Mouse (Mus musculus) brain, adult 2 months (tissue): ENCODE data around the gene Tfdp2.
"Not testable (repeated sequence)": the region's sequence is repeated elsewhere in the genome, so short reads cannot be mapped to it uniquely, and the experiment has no call there.

Source experiments
- DNase-seq: peaks from one replicate; pipeline ENCODE4 v3.0.0; 2011; ENCODE audit warnings: low read depth, low spot score

Tfdp2 gene

GRCm38 (mm10) chr9:96195885-96196622, at the start of gene Tfdp2:
Gene Tfdp2 (plus strand): TSS chr9:96196275.
- peak; percentile 97 for DNase-seq

- no peak for DNase-seq
These were observed 43.3 kb upstream of the Tfdp2 start for GRCm38 (mm10) chr9:96152801-96153200.

- DNase-seq, result no peak
These were observed 37.6 kb upstream of the Tfdp2 start for GRCm38 (mm10) chr9:96158431-96158830.

GRCm38 (mm10) chr9:96159047-96159446, 37.0 kb upstream of the Tfdp2 start:
- no peak for DNase-seq

- no peak for DNase-seq
These were observed 35.3 kb upstream of the Tfdp2 start for GRCm38 (mm10) chr9:96160767-96161166.

- DNase-seq, result no peak
These were observed 33.7 kb upstream of the Tfdp2 start for GRCm38 (mm10) chr9:96162421-96162820.

- DNase-seq, result no peak
These were observed 32.6 kb upstream of the Tfdp2 start for GRCm38 (mm10) chr9:96163443-96163842.

- not testable (repeated sequence) for DNase-seq
These were observed 32.1 kb upstream of the Tfdp2 start for GRCm38 (mm10) chr9:96163983-96164382.

GRCm38 (mm10) chr9:96167168-96167585, 28.9 kb upstream of the Tfdp2 start:
- peak; percentile 53 for DNase-seq

GRCm38 (mm10) chr9:96170600-96170999, 25.5 kb upstream of the Tfdp2 start:
- no peak for DNase-seq

GRCm38 (mm10) chr9:96184909-96185308, 11.2 kb upstream of the Tfdp2 start:
- no peak for DNase-seq

- DNase-seq, result no peak
These were observed 9.4 kb upstream of the Tfdp2 start for GRCm38 (mm10) chr9:96186701-96187100.

- DNase-seq, result peak; percentile 85
These were observed 634 bp downstream of the Tfdp2 start for GRCm38 (mm10) chr9:96196636-96197181.

- DNase-seq, result no peak
These were observed 1.7 kb downstream of the Tfdp2 start for GRCm38 (mm10) chr9:96197806-96198205.

- DNase-seq, result no peak
These were observed 7.6 kb downstream of the Tfdp2 start for GRCm38 (mm10) chr9:96203663-96204062.

GRCm38 (mm10) chr9:96207428-96207827, 11.4 kb downstream of the Tfdp2 start:
- peak; percentile 51 for DNase-seq

GRCm38 (mm10) chr9:96213036-96213645, 17.1 kb downstream of the Tfdp2 start:
- DNase-seq, result peak; percentile 30

- no peak for DNase-seq
These were observed 18.1 kb downstream of the Tfdp2 start for GRCm38 (mm10) chr9:96214171-96214570.

- DNase-seq, result no peak
These were observed 21.2 kb downstream of the Tfdp2 start for GRCm38 (mm10) chr9:96217299-96217698.

- no peak for DNase-seq
These were observed 21.7 kb downstream of the Tfdp2 start for GRCm38 (mm10) chr9:96217799-96218198.

- DNase-seq, result peak; percentile 45
These were observed 23.1 kb downstream of the Tfdp2 start for GRCm38 (mm10) chr9:96219114-96219669.

- no peak for DNase-seq
These were observed 24.3 kb downstream of the Tfdp2 start for GRCm38 (mm10) chr9:96220419-96220818.

GRCm38 (mm10) chr9:96223302-96223701, 27.2 kb downstream of the Tfdp2 start:
- DNase-seq, result no peak
